Mouse (Mus musculus) kidney, embryonic 16.5 days (tissue): ENCODE measurements at regions not wholly inside any gene's neighbourhood (a gene's known extent, or its start where the extent isn't known, plus 50 kb on each side); places are given as distances from the start of the nearest gene placed in this dataset.

Experiments
- ATAC-seq: fragments of 200-750 bp; cut with Nextera tagmentation; 2 replicates; pipeline ENCODE4 v1.8.0; 2017; ENCODE audit warnings: moderate TSS enrichment; ENCODE audit not compliant: low FRiP score, low TSS enrichment
- H3K27ac ChIP-seq: fragments of 300-500 bp; sonication (generic); 2 replicates; pipeline ENCODE4 v1.5.1; 2014; ENCODE audit warnings: low read length
- H3K27me3 ChIP-seq: fragments of 300-500 bp; sonication (generic); 2 replicates; pipeline ENCODE4 v1.6.1; 2014; ENCODE audit warnings: low read length, control low read depth, mixed read lengths; ENCODE audit not compliant: insufficient read depth
- H3K36me3 ChIP-seq: fragments of 300-500 bp; sonication (generic); 2 replicates; pipeline ENCODE4 v1.6.1; 2014; ENCODE audit warnings: low read length, control low read depth, mixed read lengths; ENCODE audit not compliant: insufficient read depth
- H3K4me1 ChIP-seq: fragments of 300-500 bp; sonication (generic); 2 replicates; pipeline ENCODE4 v1.6.1; 2014; ENCODE audit warnings: low read length, control low read depth, mixed read lengths; ENCODE audit not compliant: insufficient read depth
- H3K4me2 ChIP-seq: fragments of 300-500 bp; sonication (generic); replicated peaks from 2 replicates; pipeline ENCODE4 v1.6.1; 2014; ENCODE audit warnings: low read depth, low read length
- H3K4me3 ChIP-seq: fragments of 300-500 bp; sonication (generic); 2 replicates; pipeline ENCODE4 v1.5.1; 2014; ENCODE audit warnings: mild to moderate bottlenecking, low read length
- H3K9ac ChIP-seq: fragments of 300-500 bp; sonication (generic); replicated peaks from 2 replicates; pipeline ENCODE4 v1.6.1; 2014; ENCODE audit warnings: low read length
- H3K9me3 ChIP-seq: fragments of 300-500 bp; sonication (generic); 2 replicates; pipeline ENCODE4 v1.6.1; 2016; ENCODE audit warnings: low read length, control low read depth
- WGBS: fragments of 180-500 bp; shearing (Covaris S2); extraction: QIAGEN DNeasy Blood & Tissue Kit; methylation state at CpG from one replicate; pipeline ENCODE4 v1.1.7; 2014; 5-methylcytosine and 5-hydroxymethylcytosine counted together

- Histone ChIP-seq H3K9ac (no peak overlapping the region), H3K4me1 (no peaks in the 10 kb centered on the region), H3K4me2 (no peak overlapping the region), H3K9me3 (no peaks in the 10 kb centered on the region; the same call in 1 of the 2 replicates), H3K27me3 (no peaks in the 10 kb centered on the region), H3K4me3 (no peak overlapping the region), H3K36me3 (no peaks in the 10 kb centered on the region), H3K27ac (no peak overlapping the region)
- ATAC-seq, result no peak
- WGBS, result 71% methylated on average over 1 of the region's 1 CpGs
Measured at GRCm38 (mm10) chr15:42275117-42275516, 2141.0 kb downstream of the 9330182O14Rik start.

GRCm38 (mm10) chr15:42277247-42277646, 2143.1 kb downstream of the 9330182O14Rik start:
- ATAC-seq, result no peak
- Histone ChIP-seq H3K4me2 (no peak overlapping the region), H3K27me3 (no peaks in the 10 kb centered on the region), H3K4me1 (no peaks in the 10 kb centered on the region), H3K9me3 (no peaks in the 10 kb centered on the region; the same call in 1 of the 2 replicates), H3K36me3 (no peaks in the 10 kb centered on the region), H3K9ac (no peak overlapping the region), H3K27ac (no peak overlapping the region), H3K4me3 (no peak overlapping the region)
- whole genome bisulfite sequencing, result 79% methylated on average over 2 of the region's 2 CpGs

GRCm38 (mm10) chr15:42280810-42281209, 2146.6 kb downstream of the 9330182O14Rik start:
- Histone ChIP-seq H3K9me3 (no peaks in the 10 kb centered on the region; the same call in 1 of the 2 replicates), H3K27ac (no peak overlapping the region), H3K27me3 (no peaks in the 10 kb centered on the region), H3K4me2 (no peak overlapping the region), H3K4me3 (no peak overlapping the region), H3K36me3 (no peaks in the 10 kb centered on the region), H3K9ac (no peak overlapping the region), H3K4me1 (no peaks in the 10 kb centered on the region)
- ATAC-seq, result no peak
- WGBS, result 97% methylated on average over 3 of the region's 3 CpGs

GRCm38 (mm10) chr15:42296406-42296805, 2162.2 kb downstream of the 9330182O14Rik start:
- no peaks in the 10 kb centered on the region for H3K27me3 ChIP-seq
- H3K27ac ChIP-seq, result no peak overlapping the region

GRCm38 (mm10) chr15:42297430-42297829, 2163.3 kb downstream of the 9330182O14Rik start:
- Histone ChIP-seq H3K9me3 (no peaks in the 10 kb centered on the region), H3K27ac (no peak overlapping the region), H3K4me3 (no peak overlapping the region), H3K27me3 (no peaks in the 10 kb centered on the region), H3K36me3 (no peaks in the 10 kb centered on the region), H3K4me1 (no peaks in the 10 kb centered on the region), H3K9ac (no peak overlapping the region), H3K4me2 (no peak overlapping the region)
- no peak for ATAC-seq

More at GRCm38 (mm10) chr15:42296406-42296805, 2162.2 kb downstream of the 9330182O14Rik start:
- H3K9me3 ChIP-seq, result no peaks in the 10 kb centered on the region
- ATAC-seq, result no peak
- H3K4me3 ChIP-seq, result no peak overlapping the region
- no peak overlapping the region for H3K4me2 ChIP-seq
- no peak overlapping the region for H3K9ac ChIP-seq
- no peaks in the 10 kb centered on the region for H3K36me3 ChIP-seq
- WGBS, result 49% methylated on average over 4 of the region's 4 CpGs
- H3K4me1 ChIP-seq, result no peaks in the 10 kb centered on the region

- Histone ChIP-seq H3K27ac (no peak overlapping the region), H3K9ac (no peak overlapping the region), H3K4me2 (no peak overlapping the region), H3K4me1 (no peaks in the 10 kb centered on the region), H3K36me3 (no peaks in the 10 kb centered on the region), H3K4me3 (no peak overlapping the region), H3K27me3 (no peaks in the 10 kb centered on the region), H3K9me3 (no peaks in the 10 kb centered on the region)
- 72% methylated on average over 1 of the region's 1 CpGs for WGBS
- ATAC-seq, result no peak
Measured at GRCm38 (mm10) chr15:42301956-42302355, 2167.8 kb downstream of the 9330182O14Rik start.

- H3K4me3 ChIP-seq, result no peak overlapping the region
- H3K36me3 ChIP-seq, result no peaks in the 10 kb centered on the region
- 69% methylated on average over 3 of the region's 3 CpGs for WGBS
- no peak overlapping the region for H3K4me2 ChIP-seq
- H3K27me3 ChIP-seq, result no peaks in the 10 kb centered on the region
- no peaks in the 10 kb centered on the region for H3K9me3 ChIP-seq
- no peaks in the 10 kb centered on the region for H3K4me1 ChIP-seq
- ATAC-seq, result no peak
- H3K27ac ChIP-seq, result no peak overlapping the region
- no peak overlapping the region for H3K9ac ChIP-seq
Measured at GRCm38 (mm10) chr15:42304097-42304496, 2169.9 kb downstream of the 9330182O14Rik start.

GRCm38 (mm10) chr15:42309586-42309985, 2175.4 kb downstream of the 9330182O14Rik start:
- H3K9me3 ChIP-seq, result no peaks in the 10 kb centered on the region
- 82% methylated on average over 5 of the region's 5 CpGs for WGBS
- H3K4me3 ChIP-seq, result no peak overlapping the region
- H3K4me1 ChIP-seq, result no peaks in the 10 kb centered on the region
- no peak overlapping the region for H3K4me2 ChIP-seq
- H3K27ac ChIP-seq, result no peak overlapping the region
- no peak overlapping the region for H3K9ac ChIP-seq
- H3K27me3 ChIP-seq, result no peaks in the 10 kb centered on the region
- no peaks in the 10 kb centered on the region for H3K36me3 ChIP-seq
- ATAC-seq, result no peak

- no peaks in the 10 kb centered on the region for H3K36me3 ChIP-seq
Measured at GRCm38 (mm10) chr15:42311166-42311565, 2177.0 kb downstream of the 9330182O14Rik start.

GRCm38 (mm10) chr15:42320349-42320748, 2186.2 kb downstream of the 9330182O14Rik start:
- 96% methylated on average over 1 of the region's 1 CpGs for WGBS
- Histone ChIP-seq H3K9me3 (no peaks in the 10 kb centered on the region), H3K27me3 (no peaks in the 10 kb centered on the region), H3K4me1 (no peaks in the 10 kb centered on the region), H3K9ac (no peak overlapping the region), H3K4me3 (no peak overlapping the region), H3K27ac (no peak overlapping the region), H3K36me3 (no peaks in the 10 kb centered on the region), H3K4me2 (no peak overlapping the region)
- no peak for ATAC-seq

More at GRCm38 (mm10) chr15:42311166-42311565, 2177.0 kb downstream of the 9330182O14Rik start:
- H3K27ac ChIP-seq, result no peak overlapping the region
- H3K9me3 ChIP-seq, result no peaks in the 10 kb centered on the region
- no peak overlapping the region for H3K4me2 ChIP-seq
- no peak for ATAC-seq
- no peak overlapping the region for H3K9ac ChIP-seq
- H3K27me3 ChIP-seq, result no peaks in the 10 kb centered on the region
- H3K4me1 ChIP-seq, result no peaks in the 10 kb centered on the region
- no peak overlapping the region for H3K4me3 ChIP-seq
- 67% methylated on average over 4 of the region's 4 CpGs for WGBS
